Mouse (Mus musculus) megakaryocyte progenitor cell, adult 5-6 weeks (primary cell): Measurements from ENCODE around the gene Foxn4. TPM values are rescaled to one million over a fixed set of nuclear protein-coding genes. Genes with fewer than 3 reads are reported as not detected.

ENCODE experiments used
- total RNA-seq, 2 experiments: library from RNA; stranded (forward) in 1 of 2; stranded (reverse) in 1 of 2; fragments of 157-497, 149-512 nt in 1 of 2; fragments of 200-1000 nt in 1 of 2; gene quantifications; 2 replicates each; pipeline versions ENCODE4 v1.2.3 to v1.2.4; 2015 to 2017

The Foxn4 gene
- total RNA-seq, 2 experiments from 2014 or later = not detected

Other genes with a start within 250 kb of the Foxn4 start
- gene Usp30, start 208.3 kb downstream of the Foxn4 start, total RNA-seq (2015) = 4.4 and 7.7 TPM in 2 replicates
- gene Usp30, start 208.3 kb downstream of the Foxn4 start, total RNA-seq (2017) = 5.0 and 8.6 TPM in 2 replicates
- not detected in 2 replicates for gene Svop, start 182.2 kb downstream of the Foxn4 start, total RNA-seq (2015)
- gene Svop, start 182.2 kb downstream of the Foxn4 start, total RNA-seq (2017) = not detected in 2 replicates
- 6.0 and 7.0 TPM in 2 replicates for gene Alkbh2, start 145.6 kb downstream of the Foxn4 start, total RNA-seq (2015)
- 5.7 and 5.9 TPM in 2 replicates for gene Alkbh2, start 145.6 kb downstream of the Foxn4 start, total RNA-seq (2017)
- 9.9 and 10.8 TPM in 2 replicates for gene Ung, start 143.4 kb downstream of the Foxn4 start, total RNA-seq (2015)
- gene Ung, start 143.4 kb downstream of the Foxn4 start, total RNA-seq (2017) = 20.6 and 25.2 TPM in 2 replicates
- 0.24 and 0.30 TPM in 2 replicates for gene Acacb, start 127.3 kb downstream of the Foxn4 start, total RNA-seq (2015)
- gene Acacb, start 127.3 kb downstream of the Foxn4 start, total RNA-seq (2017) = 0.08 and 0.37 TPM in 2 replicates
- 1.5 and 1.6 TPM in 2 replicates for gene Myo1h, start 15.4 kb upstream of the Foxn4 start, total RNA-seq (2015)
- gene Myo1h, start 15.4 kb upstream of the Foxn4 start, total RNA-seq (2017) = 0.58 and 2.0 TPM in 2 replicates
- gene Kctd10, start 106.7 kb upstream of the Foxn4 start, total RNA-seq (2015) = 17.8 and 19.8 TPM in 2 replicates
- gene Kctd10, start 106.7 kb upstream of the Foxn4 start, total RNA-seq (2017) = 35.8 and 38.6 TPM in 2 replicates
- gene Ube3b, start 106.8 kb upstream of the Foxn4 start, total RNA-seq (2015) = 26.5 and 26.6 TPM in 2 replicates
- 16.7 and 18.5 TPM in 2 replicates for gene Ube3b, start 106.8 kb upstream of the Foxn4 start, total RNA-seq (2017)
- 5.6 and 8.2 TPM in 2 replicates for gene Mmab, start 170.3 kb upstream of the Foxn4 start, total RNA-seq (2015)
- gene Mmab, start 170.3 kb upstream of the Foxn4 start, total RNA-seq (2017) = 14.4 and 20.6 TPM in 2 replicates
- gene Mvk, start 170.5 kb upstream of the Foxn4 start, total RNA-seq (2015) = 3.2 and 7.0 TPM in 2 replicates
- 8.1 and 8.6 TPM in 2 replicates for gene Mvk, start 170.5 kb upstream of the Foxn4 start, total RNA-seq (2017)